Mouse (Mus musculus) liver, embryonic 16.5 days (tissue): ENCODE data around the gene Pam16. TPM values are rescaled to one million over a fixed set of nuclear protein-coding genes. Genes with fewer than 3 reads are reported as not detected.
"Not testable (repeated sequence)": the region's sequence is repeated elsewhere in the genome, so short reads cannot be mapped to it uniquely, and the experiment has no call there.

Experiments used
- ATAC-seq: fragments of 200-750 bp; cut with Nextera tagmentation; 2 replicates; pipeline ENCODE4 v1.8.0; 2017; ENCODE audit warnings: low read depth, mild to moderate bottlenecking, moderate number of reproducible peaks, moderate library complexity
- H3K27ac ChIP-seq: fragments of 300-500 bp; sonication (generic); 2 replicates; pipeline ENCODE4 v1.5.1; 2014; ENCODE audit warnings: mild to moderate bottlenecking, low read length
- H3K27me3 ChIP-seq: fragments of 300-500 bp; sonication (generic); 2 replicates; pipeline ENCODE4 v1.6.1; 2014; ENCODE audit warnings: low read depth, low read length, mixed read lengths; ENCODE audit not compliant: control insufficient read depth, insufficient read depth
- H3K36me3 ChIP-seq: fragments of 300-500 bp; sonication (generic); 2 replicates; pipeline ENCODE4 v1.6.1; 2014; ENCODE audit warnings: mild to moderate bottlenecking; ENCODE audit not compliant: control insufficient read depth, insufficient read depth
- H3K4me1 ChIP-seq: fragments of 300-500 bp; sonication (generic); 2 replicates; pipeline ENCODE4 v1.6.1; 2014; ENCODE audit warnings: low read depth, low read length, mixed read lengths; ENCODE audit not compliant: control insufficient read depth
- H3K4me2 ChIP-seq: fragments of 300-500 bp; sonication (generic); 2 replicates; pipeline ENCODE4 v1.6.1; 2014; ENCODE audit warnings: low read depth, low read length, mixed read lengths
- H3K4me3 ChIP-seq: fragments of 300-500 bp; sonication (generic); 2 replicates; pipeline ENCODE4 v1.5.1; 2014; ENCODE audit warnings: low read depth, mild to moderate bottlenecking, low read length
- H3K9ac ChIP-seq: fragments of 300-500 bp; sonication (generic); 2 replicates; pipeline ENCODE4 v1.6.1; 2014; ENCODE audit warnings: low read depth, low read length
- H3K9me3 ChIP-seq: fragments of 300-500 bp; sonication (generic); replicated peaks from 2 replicates; pipeline ENCODE4 v1.6.1; 2016; ENCODE audit warnings: low read length; ENCODE audit not compliant: control insufficient read depth
- whole genome bisulfite sequencing: fragments of 180-500 bp; shearing (Covaris S2); extraction: QIAGEN DNeasy Blood & Tissue Kit; methylation state at CpG from one replicate; pipeline ENCODE4 v1.1.7; 2014; ENCODE audit not compliant: insufficient replicate concordance; 5-methylcytosine and 5-hydroxymethylcytosine counted together
- polyA plus RNA-seq: library from polyadenylated mRNA; unstranded; fragments of >200 nt; fragmentation: Nextera tagmentation; extraction: Ambion mirVana; gene quantifications from 2 replicates; pipeline ENCODE4 v1.2.1, GENCODE M21; 2015

Pam16 gene
- polyA plus RNA-seq, 1 experiment from 2014 or later, result 50.8 TPM

DNA sequence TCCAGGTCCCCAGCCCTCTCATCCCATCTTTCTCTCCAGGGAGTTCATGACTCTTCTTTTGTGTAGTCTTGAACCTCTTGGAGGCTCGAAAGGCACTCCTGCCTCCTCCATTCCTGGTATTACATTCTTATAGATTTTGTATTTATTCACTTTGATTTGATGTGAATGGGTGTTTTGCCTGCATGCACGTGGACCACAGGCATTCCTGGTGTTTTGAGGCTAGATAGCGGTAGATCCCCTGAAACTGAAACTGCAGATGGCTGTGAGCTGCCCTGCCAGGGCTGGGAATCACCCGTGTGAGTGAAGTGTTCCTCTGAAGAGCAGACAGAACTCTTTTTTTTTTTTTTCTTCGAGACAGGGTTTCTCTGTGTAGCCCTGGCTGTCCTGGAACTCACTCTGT is 40.4 kb downstream of the Pam16 start:
- no peak overlapping the region for H3K4me2 ChIP-seq
- H3K27me3 ChIP-seq, result no peaks in the 10 kb centered on the region
- WGBS, result 40% methylated on average over 5 of the region's 5 CpGs
- H3K36me3 ChIP-seq, result no peaks in the 10 kb centered on the region
- ATAC-seq, result no peak
- peaks cover 21% of the 10 kb centered on the region for H3K4me1 ChIP-seq
- H3K4me3 ChIP-seq, result no peak overlapping the region
- no peak overlapping the region for H3K9ac ChIP-seq
- no peak overlapping the region for H3K27ac ChIP-seq
- no peaks in the 10 kb centered on the region for H3K9me3 ChIP-seq

DNA sequence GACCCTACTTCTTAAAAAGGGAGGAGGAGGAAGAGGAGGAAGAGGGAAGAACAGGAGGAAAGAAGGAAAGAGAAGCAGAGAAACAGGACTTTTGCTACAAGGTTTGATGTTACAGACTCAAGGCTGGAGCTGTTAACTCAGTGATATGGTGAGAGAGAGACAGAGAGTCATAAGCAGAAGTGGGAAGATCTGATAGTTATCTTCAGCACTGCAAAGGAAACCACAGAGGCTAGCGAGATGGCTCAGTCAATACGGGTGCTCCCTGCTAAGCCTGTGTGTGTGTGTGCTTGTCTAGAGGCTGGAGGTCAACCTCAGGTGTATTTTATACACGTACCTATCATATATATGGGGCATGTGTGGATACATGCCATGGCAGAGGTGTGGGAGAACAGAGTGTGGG is 41.0 kb downstream of the Pam16 start:
- Histone ChIP-seq H3K4me1 (peaks cover 21% of the 10 kb centered on the region), H3K36me3 (no peaks in the 10 kb centered on the region), H3K4me2 (no peak overlapping the region), H3K27ac (no peak overlapping the region), H3K9me3 (no peaks in the 10 kb centered on the region), H3K4me3 (no peak overlapping the region), H3K9ac (no peak overlapping the region), H3K27me3 (no peaks in the 10 kb centered on the region)
- 9% methylated on average over 3 of the region's 3 CpGs for WGBS
- ATAC-seq, result no peak

DNA sequence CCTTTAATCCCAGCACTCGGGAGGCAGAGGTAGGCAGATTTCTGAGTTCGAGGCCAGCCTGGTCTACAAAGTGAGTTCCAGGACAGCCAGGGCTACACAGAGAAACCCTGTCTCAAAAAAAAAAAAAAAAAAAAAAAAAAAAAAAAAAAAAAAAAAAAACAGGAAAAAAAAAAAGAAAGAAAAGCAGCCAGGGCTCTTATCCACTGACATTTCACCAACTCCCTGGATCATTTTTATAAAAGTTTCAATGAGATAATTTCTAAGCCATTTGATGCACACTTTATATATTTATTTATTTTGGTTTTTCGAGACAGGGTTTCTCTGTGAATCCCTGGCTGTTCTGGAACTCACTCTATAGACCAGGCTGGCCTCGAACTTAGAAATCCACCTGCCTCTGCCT is 43.6 kb downstream of the Pam16 start:
- not testable (repeated sequence) for ATAC-seq, H3K27ac ChIP-seq, H3K4me2 ChIP-seq, H3K4me3 ChIP-seq, H3K9ac ChIP-seq, H3K9me3 ChIP-seq, H3K4me1 ChIP-seq, H3K36me3 ChIP-seq, H3K27me3 ChIP-seq
- 69% methylated on average over 4 of the region's 4 CpGs for WGBS

DNA sequence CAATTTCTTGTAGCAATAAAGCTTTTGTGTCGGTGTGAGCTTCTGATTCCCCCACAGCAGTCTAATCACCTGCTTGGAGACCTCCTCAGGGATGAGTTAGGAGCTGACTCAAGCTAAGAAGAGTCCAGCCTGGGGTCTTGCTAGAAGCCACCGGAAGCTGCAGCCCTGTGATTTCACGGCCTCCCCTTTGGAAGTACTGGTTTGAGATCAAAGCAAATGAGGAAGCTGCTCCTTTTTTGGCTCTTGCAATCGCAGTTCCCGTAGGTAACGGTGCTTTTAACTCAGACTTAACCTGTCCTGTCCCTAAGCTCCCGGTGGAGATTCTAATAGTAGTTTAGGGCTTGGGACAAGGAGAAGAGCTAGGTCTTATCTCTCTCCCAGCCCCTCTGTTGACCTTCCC is 46.2 kb downstream of the Pam16 start:
- no peak overlapping the region for H3K4me3 ChIP-seq
- no peak for ATAC-seq
- H3K9me3 ChIP-seq, result no peaks in the 10 kb centered on the region
- no peak overlapping the region for H3K4me2 ChIP-seq
- no peaks in the 10 kb centered on the region for H3K4me1 ChIP-seq
- H3K27me3 ChIP-seq, result no peaks in the 10 kb centered on the region
- H3K27ac ChIP-seq, result no peak overlapping the region
- no peaks in the 10 kb centered on the region for H3K36me3 ChIP-seq
- H3K9ac ChIP-seq, result no peak overlapping the region
- WGBS, result 16% methylated on average over 7 of the region's 7 CpGs

DNA sequence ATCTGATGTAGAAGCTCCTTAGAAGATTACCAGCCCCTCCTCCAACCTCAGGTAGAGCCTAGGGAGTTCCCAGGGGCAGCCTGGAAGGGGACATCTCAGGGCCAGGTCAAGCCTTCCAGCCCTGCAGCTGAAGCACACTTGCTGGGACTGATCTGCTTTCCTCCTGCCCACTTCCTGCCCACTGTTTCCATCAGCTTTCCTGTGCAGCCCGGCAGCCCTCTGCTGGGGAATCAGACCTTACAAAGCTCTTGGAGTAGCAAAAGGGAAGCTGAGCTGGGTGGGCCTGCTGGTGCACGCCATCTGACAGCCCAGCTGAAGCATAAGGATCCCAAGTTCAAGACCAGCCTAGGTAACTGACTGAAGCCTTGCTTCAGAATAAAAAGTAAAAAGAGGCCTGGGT is 47.9 kb downstream of the Pam16 start:
- no peak overlapping the region for H3K27ac ChIP-seq
- WGBS, result 29% methylated on average over 2 of the region's 2 CpGs
- no peak overlapping the region for H3K9ac ChIP-seq
- H3K27me3 ChIP-seq, result no peaks in the 10 kb centered on the region
- no peaks in the 10 kb centered on the region for H3K4me1 ChIP-seq
- no peaks in the 10 kb centered on the region for H3K9me3 ChIP-seq
- no peaks in the 10 kb centered on the region for H3K36me3 ChIP-seq
- no peak for ATAC-seq
- no peak overlapping the region for H3K4me3 ChIP-seq
- H3K4me2 ChIP-seq, result no peak overlapping the region

DNA sequence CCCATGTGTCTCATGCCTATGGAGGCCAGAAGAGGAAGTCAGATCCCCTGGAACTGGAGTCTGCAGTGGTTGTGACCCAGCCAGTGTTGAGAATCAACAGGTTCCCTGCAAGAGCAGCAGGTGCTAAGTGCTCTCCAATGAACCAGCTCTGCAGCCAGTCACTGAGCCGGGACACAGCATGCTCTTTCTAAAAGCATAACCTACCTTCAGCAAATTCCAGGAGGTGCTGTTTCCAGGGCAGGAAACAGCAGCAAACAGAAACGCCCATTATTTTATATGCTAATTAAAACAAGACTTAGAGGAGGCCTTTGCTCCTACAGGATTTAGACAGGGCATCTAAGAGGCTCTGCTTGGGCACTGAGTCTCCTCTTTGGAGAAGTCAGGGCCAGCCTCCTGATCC is 48.8 kb downstream of the Pam16 start:
- Histone ChIP-seq H3K9me3 (no peaks in the 10 kb centered on the region), H3K9ac (no peak overlapping the region), H3K27ac (no peak overlapping the region), H3K36me3 (no peaks in the 10 kb centered on the region), H3K27me3 (no peaks in the 10 kb centered on the region), H3K4me2 (no peak overlapping the region), H3K4me3 (no peak overlapping the region), H3K4me1 (no peaks in the 10 kb centered on the region)
- ATAC-seq, result no peak
- 55% methylated on average over 2 of the region's 2 CpGs for WGBS

DNA sequence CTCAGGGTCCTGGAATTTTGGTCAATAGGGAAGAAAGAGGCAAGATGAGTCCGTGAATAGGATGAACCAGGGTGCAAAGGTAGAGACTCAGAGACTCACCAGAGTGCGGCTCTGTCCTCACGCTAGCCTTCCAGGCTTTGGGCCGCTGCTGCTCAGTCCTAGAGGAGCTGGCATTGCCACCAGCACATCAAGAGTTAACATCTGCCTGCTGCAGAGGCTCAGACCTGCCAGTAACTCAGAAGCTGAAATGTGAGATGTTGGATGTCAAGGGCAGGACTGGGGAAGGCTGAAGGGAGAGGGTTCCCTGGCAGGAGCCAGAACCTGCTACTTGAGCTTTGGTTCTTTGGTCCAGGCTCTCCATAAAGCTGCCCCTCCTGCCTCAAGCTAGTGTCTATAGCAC is 54.1 kb downstream of the Pam16 start:
- Histone ChIP-seq H3K27ac (no peak overlapping the region), H3K4me2 (no peak overlapping the region), H3K36me3 (no peaks in the 10 kb centered on the region), H3K4me1 (no peaks in the 10 kb centered on the region), H3K27me3 (no peaks in the 10 kb centered on the region), H3K4me3 (no peak overlapping the region), H3K9ac (no peak overlapping the region), H3K9me3 (no peaks in the 10 kb centered on the region)
- no peak for ATAC-seq
- 61% methylated on average over 4 of the region's 4 CpGs for WGBS

DNA sequence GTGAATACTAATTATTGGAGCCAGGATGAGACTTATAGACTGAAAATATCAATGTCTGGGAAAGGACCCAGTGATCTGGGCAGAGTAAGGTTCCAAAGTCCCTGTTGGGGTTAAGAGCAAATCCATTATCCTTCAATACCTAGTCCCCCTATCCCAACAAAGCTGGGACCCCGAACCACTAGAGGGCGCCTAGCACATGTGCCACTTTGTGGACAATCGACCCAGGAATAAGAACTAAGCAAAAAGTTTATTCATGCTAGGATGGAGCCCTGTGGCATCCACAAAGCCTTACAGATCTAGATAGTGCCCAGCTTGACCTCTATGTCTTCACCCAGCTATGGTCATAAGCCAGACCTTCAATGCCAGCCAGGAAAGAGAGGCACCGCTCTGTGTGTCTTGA is 56.9 kb downstream of the Pam16 start:
- Histone ChIP-seq H3K27ac (no peak overlapping the region), H3K4me3 (no peak overlapping the region), H3K27me3 (no peaks in the 10 kb centered on the region; the same call in 1 of the 2 replicates), H3K4me1 (no peaks in the 10 kb centered on the region), H3K9me3 (no peaks in the 10 kb centered on the region), H3K9ac (no peak overlapping the region), H3K4me2 (no peak overlapping the region), H3K36me3 (no peaks in the 10 kb centered on the region)
- ATAC-seq, result 0 out of 2 replicates have a peak, but pooled peaks have one; percentile 27
- WGBS, result 16% methylated on average over 4 of the region's 4 CpGs
